Mouse (Mus musculus) cortical plate, adult 2 months (tissue): ENCODE results near the gene Cul4b.

Experiments used
- CTCF ChIP-seq: fragments of 200-500 bp; IDR thresholded peaks from 2 replicates; pipeline ENCODE4 v1.5.1; 2011; ENCODE audit warnings: mild to moderate bottlenecking, control low read depth, low read length; ENCODE audit not compliant: insufficient read depth; ENCODE audit errors: extremely low read depth
- POLR2A ChIP-seq: fragments of 200-500 bp; IDR thresholded peaks from 2 replicates; pipeline ENCODE4 v1.6.1; 2011; ENCODE audit warnings: mild to moderate bottlenecking, low read length, control low read depth; ENCODE audit not compliant: insufficient read depth; ENCODE audit errors: extremely low read depth

DNA sequence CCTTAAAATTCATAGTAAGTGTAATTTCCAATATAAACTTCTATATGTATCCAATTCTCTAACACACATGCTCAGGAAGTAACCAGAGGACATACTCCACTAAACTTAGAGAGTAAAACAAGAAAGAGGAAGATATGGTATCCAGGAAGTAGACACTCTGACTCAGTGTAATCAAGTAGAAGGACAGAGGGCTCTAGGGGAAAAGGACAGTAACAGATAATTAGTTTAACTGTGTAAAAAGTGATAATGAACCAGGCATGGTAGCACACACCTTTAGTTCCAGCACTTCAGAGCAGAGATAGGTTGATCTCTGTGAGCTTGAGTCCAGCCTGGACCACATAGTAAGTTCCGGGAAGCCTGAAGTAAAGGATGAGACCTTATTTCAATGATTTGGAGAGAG is 5.1 kb upstream of the Cul4b start:
- TF ChIP-seq CTCF = no peak
- no peak for TF ChIP-seq POLR2A
